Mouse (Mus musculus) embryo, embryonic 10 days (tissue): ENCODE data around the gene Cyp2c66.
"Not testable (repeated sequence)": the region's sequence is repeated elsewhere in the genome, so short reads cannot be mapped to it uniquely, and the experiment has no call there.

ENCODE experiments used
- DNase-seq: peaks from one replicate; pipeline ENCODE4 v3.0.0-alpha.2; 2015; ENCODE audit warnings: low spot score

Gene Cyp2c66

GRCm38 (mm10) chr19:39113644-39114043 lies at the start of gene Cyp2c66:
Gene Cyp2c66 (plus strand): TSS chr19:39113898.
- DNase-seq, result no peak

GRCm38 (mm10) chr19:39098779-39099178 lies 14.9 kb upstream of the Cyp2c66 start:
- DNase-seq, result not testable (repeated sequence)

GRCm38 (mm10) chr19:39156836-39157235 lies 43.1 kb downstream of the Cyp2c66 start:
- not testable (repeated sequence) for DNase-seq
